Mouse (Mus musculus) thymus, adult 2 months (tissue): Measurements from ENCODE around the gene Sorbs2. TPM values are rescaled to one million over a fixed set of nuclear protein-coding genes. Genes with fewer than 3 reads are reported as not detected.

Experiments used
- DNase-seq: peaks from one replicate; pipeline ENCODE4 v3.0.0; 2021
- H3K27ac ChIP-seq: fragments of 200-500 bp; 2 replicates; pipeline ENCODE4 v1.5.1; 2012; ENCODE audit warnings: low read length, control low read depth; ENCODE audit not compliant: control insufficient read depth, insufficient read depth
- H3K27me3 ChIP-seq: fragments of 200-500 bp; 2 replicates; pipeline ENCODE4 v1.6.1; 2012; ENCODE audit warnings: mild to moderate bottlenecking, low read length, moderate library complexity, mixed read lengths; ENCODE audit not compliant: control insufficient read depth, insufficient read depth
- H3K36me3 ChIP-seq: fragments of 200-500 bp; 2 replicates; pipeline ENCODE4 v1.6.1; 2012; ENCODE audit warnings: mild to moderate bottlenecking, low read length, moderate library complexity; ENCODE audit not compliant: control insufficient read depth, insufficient read depth
- H3K4me1 ChIP-seq: fragments of 200-500 bp; replicated peaks from 2 replicates; pipeline ENCODE4 v1.6.1; 2012; ENCODE audit warnings: low read length; ENCODE audit not compliant: control insufficient read depth, insufficient read depth
- H3K4me3 ChIP-seq: fragments of 200-500 bp; 2 replicates; pipeline ENCODE4 v1.5.1; 2012; ENCODE audit warnings: mild to moderate bottlenecking, low read length, control low read depth, moderate library complexity; ENCODE audit not compliant: control insufficient read depth, insufficient read depth
- CTCF ChIP-seq: fragments of 200-500 bp; IDR thresholded peaks from 2 replicates; pipeline ENCODE4 v1.5.1; 2012; ENCODE audit warnings: mild to moderate bottlenecking, control low read depth, low read length, moderate library complexity, borderline replicate concordance; ENCODE audit not compliant: control insufficient read depth, poor library complexity, insufficient read depth; ENCODE audit errors: extremely low read depth
- POLR2A ChIP-seq: fragments of 200-500 bp; IDR thresholded peaks from 2 replicates; pipeline ENCODE4 v1.6.1; 2012; ENCODE audit warnings: mild to moderate bottlenecking, low read length, control low read depth, moderate library complexity; ENCODE audit not compliant: control insufficient read depth, poor library complexity, insufficient read depth; ENCODE audit errors: extremely low read depth
- WGBS: fragments of 180-500 bp; shearing (Covaris S2); methylation state at CpG from one replicate; pipeline ENCODE4 v1.1.7; 2018; 5-methylcytosine and 5-hydroxymethylcytosine counted together
- polyA plus RNA-seq: library from polyadenylated mRNA; depleted of rRNA; stranded (reverse); fragments of >200 nt; gene quantifications from 2 replicates; pipeline ENCODE4 v1.2.3, GENCODE M21; 2012; rRNA removed

The Sorbs2 gene
- polyA plus RNA-seq, 1 experiment = 9.0 TPM

DNA sequence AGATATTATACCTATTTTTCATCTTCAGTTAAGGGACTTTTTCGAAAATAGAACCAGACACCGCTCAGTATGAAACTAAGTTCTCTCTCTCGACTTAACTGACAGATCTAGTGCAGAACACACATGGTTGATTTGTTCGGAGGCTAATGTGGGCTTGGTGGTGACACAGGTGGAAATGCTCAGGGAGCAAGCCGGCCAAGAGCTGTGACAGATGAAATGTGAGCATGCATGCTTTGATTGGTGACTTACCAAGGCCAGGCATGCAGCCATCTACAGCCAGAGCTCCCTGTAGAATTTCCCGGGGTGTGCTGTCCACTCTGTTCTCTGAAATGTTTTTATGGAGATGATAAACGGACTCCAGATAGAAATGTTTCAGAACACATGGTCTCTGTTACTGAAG is 364.5 kb downstream of the Sorbs2 start:
- H3K4me3 ChIP-seq = no peak overlapping the region
- 87% methylated on average over 7 of the region's 7 CpGs for WGBS
- DNase-seq = no peak

DNA sequence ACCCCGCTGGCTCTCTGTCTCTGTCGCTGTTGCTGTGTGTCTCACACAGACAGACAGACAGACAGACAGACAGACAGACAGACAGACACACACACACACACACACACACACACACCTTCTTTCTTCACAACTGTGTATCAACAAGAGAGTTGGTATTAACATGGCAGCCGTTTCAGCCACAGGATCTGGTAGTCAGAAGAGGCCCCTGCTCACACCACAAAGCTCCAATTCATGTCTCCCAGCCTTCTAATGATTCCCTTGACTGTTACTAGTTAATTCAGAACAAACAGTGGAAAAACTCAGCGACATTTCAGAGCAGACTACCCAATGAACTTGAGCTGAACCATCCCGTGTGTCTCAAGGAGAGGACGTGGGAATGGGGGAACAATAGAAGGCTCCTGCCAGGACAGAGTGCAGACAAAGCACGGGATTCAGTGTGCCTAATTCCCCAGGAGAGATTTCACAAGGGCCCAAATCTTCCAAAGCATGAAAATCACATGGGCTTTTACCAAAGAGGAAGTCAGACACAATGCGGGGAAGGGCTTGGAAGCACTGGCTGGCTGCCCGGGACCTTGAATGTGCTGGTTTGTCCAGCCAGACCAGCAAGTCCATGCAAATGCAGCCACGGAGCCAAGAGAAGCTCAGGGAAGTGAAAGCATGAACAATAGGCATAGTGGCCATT is 367.5 kb downstream of the Sorbs2 start:
- TF ChIP-seq POLR2A (no peak), CTCF (no peak)
- no peak for DNase-seq
- 43% methylated on average over 10 of the region's 10 CpGs for WGBS
- Histone ChIP-seq H3K36me3 (no peaks in the 10 kb centered on the region), H3K27me3 (no peaks in the 10 kb centered on the region), H3K4me3 (no peak overlapping the region), H3K27ac (no peak overlapping the region), H3K4me1 (no peaks in the 10 kb centered on the region)

More for the DNA sequence above, 364.5 kb downstream of the Sorbs2 start:
- TF ChIP-seq CTCF (no peak), POLR2A (no peak)
- H3K27ac ChIP-seq = no peak overlapping the region
- H3K27me3 ChIP-seq = no peaks in the 10 kb centered on the region
- no peaks in the 10 kb centered on the region for H3K36me3 ChIP-seq
- H3K4me1 ChIP-seq = no peaks in the 10 kb centered on the region

DNA sequence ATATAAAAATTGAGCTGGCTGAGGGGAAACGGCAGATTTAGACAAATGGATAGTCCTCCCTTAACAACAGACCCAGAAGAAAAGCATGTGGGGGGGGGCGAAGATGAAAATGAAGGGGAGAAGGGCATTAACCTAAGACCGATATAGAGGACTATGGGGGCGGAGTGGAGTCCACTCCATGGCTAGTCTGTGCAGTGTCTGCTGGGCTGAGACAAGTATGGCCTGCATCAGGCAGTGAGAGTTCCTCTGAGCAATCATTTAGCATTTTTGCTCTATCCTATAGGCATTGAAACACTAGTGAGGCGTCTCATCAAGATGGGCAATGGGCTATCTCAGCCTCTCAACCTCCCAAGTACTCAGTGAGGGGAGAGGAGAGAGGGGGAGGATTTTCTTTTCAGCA is 368.8 kb downstream of the Sorbs2 start:
- Histone ChIP-seq H3K4me3 (no peak overlapping the region), H3K27me3 (no peaks in the 10 kb centered on the region), H3K36me3 (no peaks in the 10 kb centered on the region), H3K4me1 (no peaks in the 10 kb centered on the region), H3K27ac (no peak overlapping the region)
- no peak for DNase-seq
- WGBS = 93% methylated on average over 5 of the region's 5 CpGs
- TF ChIP-seq POLR2A (no peak), CTCF (no peak)

Other genes starting within 250 kb of the Sorbs2 start
- gene F11, start 245.8 kb upstream of the Sorbs2 start, polyA plus RNA-seq = 0.26 TPM in 1 of 2 replicates, not detected in the other
- 0.10 TPM in 1 of 2 replicates, not detected in the other for gene Klkb1, start 212.9 kb upstream of the Sorbs2 start, polyA plus RNA-seq
- 0.05 TPM in 1 of 2 replicates, not detected in the other for gene Gm45753, start 199.3 kb upstream of the Sorbs2 start, polyA plus RNA-seq
- 1.5 and 1.9 TPM in 2 replicates for gene Cyp4v3, start 174.6 kb upstream of the Sorbs2 start, polyA plus RNA-seq
- 1.6 and 1.7 TPM in 2 replicates for gene Fam149a, start 125.5 kb upstream of the Sorbs2 start, polyA plus RNA-seq
- gene Tlr3, start 96.7 kb upstream of the Sorbs2 start, polyA plus RNA-seq = 2.0 and 2.4 TPM in 2 replicates